Mouse (Mus musculus): Measurements from ENCODE around the gene Efna5. TPM values are rescaled to one million over a fixed set of nuclear protein-coding genes. Genes with fewer than 3 reads are reported as not detected.

Gene Efna5
- polyA plus RNA-seq, 1 experiment = 2.5 TPM

DNA sequence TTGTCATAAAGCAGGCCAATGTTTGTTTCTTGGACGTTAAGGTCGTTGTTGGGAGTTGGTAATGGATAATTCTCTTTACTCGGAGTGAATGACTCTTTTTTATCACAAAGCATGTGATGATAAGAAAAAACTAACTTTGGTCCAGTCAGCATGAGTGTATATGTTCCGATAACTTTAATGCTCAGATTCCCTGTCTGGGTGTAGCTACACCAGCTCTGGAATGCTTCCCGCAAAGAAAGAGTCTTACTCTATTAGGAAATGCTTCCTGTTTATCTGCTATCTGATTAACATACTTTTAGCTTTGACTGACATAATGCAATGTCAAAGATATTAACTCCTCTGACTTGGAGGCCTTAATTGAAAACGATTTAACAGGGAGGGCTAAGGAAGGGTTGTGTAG lies 204.7 kb downstream of the Efna5 start:
- Histone ChIP-seq H3K4me3 (ENCODE audit: insufficient read depth, low read depth, low read length) (no peak overlapping the region), H3K4me1 (ENCODE audit: control insufficient read depth, insufficient read depth, low read length) (no peaks in the 10 kb centered on the region; the same call in 1 of the 2 replicates), H3K36me3 (ENCODE audit: control insufficient read depth, insufficient read depth, low read length) (no peaks in the 10 kb centered on the region), H3K27ac (ENCODE audit: insufficient read depth, low read depth, low read length) (no peak overlapping the region), H3K27me3 (replicated peaks; ENCODE audit: control insufficient read depth, insufficient read depth, low read length) (no peaks in the 10 kb centered on the region)
- WGBS = 46% methylated on average over 6 of the region's 6 CpGs
- no peak for DNase-seq
- no peak for TF ChIP-seq POLR2A (IDR thresholded peaks at IDR 0.05; ENCODE audit: low read depth, low read length)
- no peak for TF ChIP-seq CTCF (conservative IDR thresholded peaks at IDR 0.05; ENCODE audit: insufficient read depth, insufficient read length, low read depth, low read length)

- no peaks in the 10 kb centered on the region; the same call in 1 of the 2 replicates for H3K4me1 ChIP-seq (ENCODE audit: control insufficient read depth, insufficient read depth, low read length)
- 48% methylated on average over 5 of the region's 5 CpGs for WGBS
- no peaks in the 10 kb centered on the region for H3K36me3 ChIP-seq (ENCODE audit: control insufficient read depth, insufficient read depth, low read length)
- no peak for DNase-seq
- TF ChIP-seq POLR2A (IDR thresholded peaks at IDR 0.05; ENCODE audit: low read depth, low read length) (no peak), CTCF (conservative IDR thresholded peaks at IDR 0.05; ENCODE audit: insufficient read depth, insufficient read length, low read depth, low read length) (no peak)
- no peak overlapping the region for H3K27ac ChIP-seq (ENCODE audit: insufficient read depth, low read depth, low read length)
- H3K4me3 ChIP-seq (ENCODE audit: insufficient read depth, low read depth, low read length) = no peak overlapping the region
- H3K27me3 ChIP-seq (replicated peaks; ENCODE audit: control insufficient read depth, insufficient read depth, low read length) = no peaks in the 10 kb centered on the region
These were observed 205.3 kb downstream of the Efna5 start for GRCm38 (mm10) chr17:62675811-62676255.

- Histone ChIP-seq H3K27me3 (replicated peaks; ENCODE audit: control insufficient read depth, insufficient read depth, low read length) (no peaks in the 10 kb centered on the region), H3K36me3 (ENCODE audit: control insufficient read depth, insufficient read depth, low read length) (no peaks in the 10 kb centered on the region), H3K27ac (ENCODE audit: insufficient read depth, low read depth, low read length) (no peak overlapping the region), H3K4me3 (ENCODE audit: insufficient read depth, low read depth, low read length) (no peak overlapping the region), H3K4me1 (ENCODE audit: control insufficient read depth, insufficient read depth, low read length) (no peaks in the 10 kb centered on the region; the same call in 1 of the 2 replicates)
- 65% methylated on average over 8 of the region's 8 CpGs for WGBS
- no peak for DNase-seq
- TF ChIP-seq CTCF (conservative IDR thresholded peaks at IDR 0.05; ENCODE audit: insufficient read depth, insufficient read length, low read depth, low read length) (no peak), POLR2A (IDR thresholded peaks at IDR 0.05; ENCODE audit: low read depth, low read length) (no peak)
These were observed 209.0 kb downstream of the Efna5 start for GRCm38 (mm10) chr17:62672068-62672467.

DNA sequence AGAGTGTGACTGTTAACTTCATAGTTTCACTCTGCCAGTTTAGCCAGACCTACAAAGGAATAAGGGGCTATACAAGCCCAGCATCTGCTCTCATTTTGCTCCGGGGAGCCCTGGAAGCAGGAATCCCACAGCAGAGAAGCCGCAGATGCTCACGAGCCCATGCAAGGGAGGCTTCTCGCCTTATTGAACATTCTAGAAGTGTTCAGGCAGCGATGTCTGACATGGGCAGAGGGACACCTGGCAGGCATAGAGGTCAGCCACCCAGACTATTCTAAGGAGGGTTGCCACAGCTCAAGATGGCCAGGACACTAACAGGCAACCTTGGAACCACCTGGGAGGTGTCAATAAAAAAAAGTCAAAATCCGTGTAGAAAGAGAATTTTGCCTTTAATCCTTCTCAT lies 214.4 kb downstream of the Efna5 start:
- Histone ChIP-seq H3K36me3 (ENCODE audit: control insufficient read depth, insufficient read depth, low read length) (no peaks in the 10 kb centered on the region), H3K27me3 (replicated peaks; ENCODE audit: control insufficient read depth, insufficient read depth, low read length) (no peaks in the 10 kb centered on the region), H3K4me1 (ENCODE audit: control insufficient read depth, insufficient read depth, low read length) (no peaks in the 10 kb centered on the region), H3K4me3 (ENCODE audit: insufficient read depth, low read depth, low read length) (no peak overlapping the region), H3K27ac (ENCODE audit: insufficient read depth, low read depth, low read length) (no peak overlapping the region)
- TF ChIP-seq CTCF (conservative IDR thresholded peaks at IDR 0.05; ENCODE audit: insufficient read depth, insufficient read length, low read depth, low read length) = no peak
- TF ChIP-seq POLR2A (IDR thresholded peaks at IDR 0.05; ENCODE audit: low read depth, low read length) = no peak
- no peak for DNase-seq
- 74% methylated on average over 6 of the region's 6 CpGs for WGBS

GRCm38 (mm10) chr17:62665823-62666222 lies 215.3 kb downstream of the Efna5 start:
- DNase-seq = no peak
- Histone ChIP-seq H3K4me3 (ENCODE audit: insufficient read depth, low read depth, low read length) (no peak overlapping the region), H3K27me3 (replicated peaks; ENCODE audit: control insufficient read depth, insufficient read depth, low read length) (no peaks in the 10 kb centered on the region), H3K36me3 (ENCODE audit: control insufficient read depth, insufficient read depth, low read length) (no peaks in the 10 kb centered on the region), H3K27ac (ENCODE audit: insufficient read depth, low read depth, low read length) (no peak overlapping the region), H3K4me1 (ENCODE audit: control insufficient read depth, insufficient read depth, low read length) (no peaks in the 10 kb centered on the region)
- WGBS = 92% methylated on average over 7 of the region's 7 CpGs
- TF ChIP-seq CTCF (conservative IDR thresholded peaks at IDR 0.05; ENCODE audit: insufficient read depth, insufficient read length, low read depth, low read length) = no peak

GRCm38 (mm10) chr17:62664709-62665108 lies 216.4 kb downstream of the Efna5 start:
- DNase-seq = no peak
- no peaks in the 10 kb centered on the region for H3K36me3 ChIP-seq (ENCODE audit: control insufficient read depth, insufficient read depth, low read length)
- no peaks in the 10 kb centered on the region for H3K4me1 ChIP-seq (ENCODE audit: control insufficient read depth, insufficient read depth, low read length)
- 78% methylated on average over 2 of the region's 2 CpGs for WGBS
- TF ChIP-seq POLR2A (IDR thresholded peaks at IDR 0.05; ENCODE audit: low read depth, low read length) (no peak), CTCF (conservative IDR thresholded peaks at IDR 0.05; ENCODE audit: insufficient read depth, insufficient read length, low read depth, low read length) (no peak)
- no peaks in the 10 kb centered on the region for H3K27me3 ChIP-seq (replicated peaks; ENCODE audit: control insufficient read depth, insufficient read depth, low read length)
- no peak overlapping the region for H3K4me3 ChIP-seq (ENCODE audit: insufficient read depth, low read depth, low read length)
- H3K27ac ChIP-seq (ENCODE audit: insufficient read depth, low read depth, low read length) = no peak overlapping the region

DNA sequence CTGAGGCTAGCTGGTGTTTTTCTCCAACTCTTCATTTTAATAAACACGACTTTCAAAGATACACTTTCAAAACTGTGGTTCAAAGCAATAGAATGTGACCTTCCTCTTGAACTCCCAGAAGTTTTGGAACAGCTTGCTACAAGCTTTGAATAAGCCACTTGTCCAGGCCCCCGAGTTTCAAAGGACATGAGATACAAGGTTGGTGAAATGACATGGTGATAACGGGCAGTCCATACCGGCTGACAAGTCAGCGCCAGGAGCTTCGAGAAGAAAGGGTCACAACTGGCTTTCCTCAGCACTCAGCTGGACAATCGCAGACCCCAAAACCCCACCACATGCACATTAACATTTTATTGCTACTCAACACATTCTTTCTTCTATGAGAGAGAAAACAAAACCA lies 219.3 kb downstream of the Efna5 start:
- Histone ChIP-seq H3K4me1 (ENCODE audit: control insufficient read depth, insufficient read depth, low read length) (no peaks in the 10 kb centered on the region), H3K4me3 (ENCODE audit: insufficient read depth, low read depth, low read length) (no peak overlapping the region), H3K27me3 (replicated peaks; ENCODE audit: control insufficient read depth, insufficient read depth, low read length) (no peaks in the 10 kb centered on the region), H3K36me3 (ENCODE audit: control insufficient read depth, insufficient read depth, low read length) (no peaks in the 10 kb centered on the region), H3K27ac (ENCODE audit: insufficient read depth, low read depth, low read length) (no peak overlapping the region)
- WGBS = 63% methylated on average over 7 of the region's 7 CpGs
- TF ChIP-seq CTCF (conservative IDR thresholded peaks at IDR 0.05; ENCODE audit: insufficient read depth, insufficient read length, low read depth, low read length) (no peak), POLR2A (IDR thresholded peaks at IDR 0.05; ENCODE audit: low read depth, low read length) (no peak)
- no peak for DNase-seq
